In genomic region chr14:14054386-14054785, GRCm38 (mm10) we compare ENCODE assay signal across 8 mouse cellular contexts.
A peak's percentile ranks its signal among the peaks of the same experiment; 100 is the strongest.
DNase-seq lines count a peak whose midpoint lies in the region; ATAC-seq and TF ChIP-seq lines count a peak whose summit lies in the region.

No protein-coding gene starts in this region.

- no peaks in the 10 kb centered on the region for H3K9me3 ChIP-seq in hindbrain, embryonic 11.5 days (ENCODE audit: control insufficient read depth, low read length)
- H3K9me3 ChIP-seq in hindbrain, embryonic 10.5 days = peaks cover 4% of the 10 kb centered on the region; the same call in 1 of the 2 replicates
- H3K9me3 ChIP-seq in CH12.LX (replicated peaks; ENCODE audit: low read length) = no peaks in the 10 kb centered on the region
- H3K9me3 ChIP-seq in liver, embryonic 14.5 days (ENCODE audit: control insufficient read depth, low read length) = no peaks in the 10 kb centered on the region

- DNase-seq in hindbrain, embryonic 11.5 days (ENCODE audit: low spot score) = peak; percentile 39
- no peak for DNase-seq in hindbrain, embryonic 10.5 days (ENCODE audit: low spot score)
- DNase-seq in CH12.LX (ENCODE audit: extremely low read depth) = peak; percentile 45
- peak; percentile 58 for DNase-seq in embryo, embryonic 10.5 days (ENCODE audit: low spot score)
- DNase-seq in liver, embryonic 14.5 days (ENCODE audit: low read depth in 3 of 3, low spot score in 3 of 3) = no peak
- peak; percentile 61 for DNase-seq in thymus, postnatal 0 days (ENCODE audit: low spot score)
- DNase-seq in ovary, postnatal 10 days (ENCODE audit: low spot score) = no peak
- no peak for DNase-seq in spleen, postnatal 10 days (ENCODE audit: low spot score in 2 of 2)

- TF ChIP-seq CTCF in CH12.LX (conservative IDR thresholded peaks at IDR 0.05 in 1 of 2, IDR thresholded peaks at IDR 0.05 in 1 of 2; ENCODE audit: low read depth in 2 of 2, low read length in 2 of 2) = peak; percentile 41 to 67; a peak in 3 of 4 replicates
- peak; percentile 46 for TF ChIP-seq CTCF in liver, embryonic 14.5 days (IDR thresholded peaks at IDR 0.05; ENCODE audit: low read depth)

- in situ Hi-C loops in CH12.LX (cut with MboI; ENCODE audit: low pct_ligation_motif_present, low pct_unique_long_range_greater_than_20kb, low sequenced_read_pairs) = no loop called here

- no peak for TF ChIP-seq EP300 in CH12.LX (IDR thresholded peaks at IDR 0.05; ENCODE audit: low read length)
- TF ChIP-seq EP300 in liver, embryonic 14.5 days (IDR thresholded peaks at IDR 0.05; ENCODE audit: low read depth) = no peak

- H3K9ac ChIP-seq in hindbrain, embryonic 11.5 days (ENCODE audit: low read depth, low read length) = no peak overlapping the region
- H3K9ac ChIP-seq in CH12.LX (ENCODE audit: insufficient read depth, low read depth) = no peak overlapping the region
- no peak overlapping the region for H3K9ac ChIP-seq in liver, embryonic 14.5 days (replicated peaks)

- H3K36me3 ChIP-seq in hindbrain, embryonic 11.5 days (ENCODE audit: control insufficient read depth, insufficient read depth, low read length) = no peaks in the 10 kb centered on the region
- peaks cover 47% of the 10 kb centered on the region for H3K36me3 ChIP-seq in hindbrain, embryonic 10.5 days
- H3K36me3 ChIP-seq in CH12.LX (replicated peaks in 1 of 2; ENCODE audit: control insufficient read depth in 1 of 2, insufficient read depth in 1 of 2, low read length in 1 of 2) = peaks cover 6 to 52% of the 10 kb centered on the region in 2 experiments
- H3K36me3 ChIP-seq in liver, embryonic 14.5 days (replicated peaks; ENCODE audit: control insufficient read depth, insufficient read depth, low read depth) = no peaks in the 10 kb centered on the region

- H3K27me3 ChIP-seq in hindbrain, embryonic 11.5 days (ENCODE audit: control insufficient read depth, insufficient read depth, low read length) = no peaks in the 10 kb centered on the region
- no peaks in the 10 kb centered on the region for H3K27me3 ChIP-seq in hindbrain, embryonic 10.5 days (ENCODE audit: insufficient read depth, poor library complexity, severe bottlenecking)
- no peaks in the 10 kb centered on the region for H3K27me3 ChIP-seq in CH12.LX (replicated peaks)
- H3K27me3 ChIP-seq in liver, embryonic 14.5 days (ENCODE audit: control insufficient read depth, insufficient read depth, low read length) = no peaks in the 10 kb centered on the region

- no peak overlapping the region for H3K4me2 ChIP-seq in hindbrain, embryonic 11.5 days (replicated peaks; ENCODE audit: low read depth, low read length)
- no peak overlapping the region for H3K4me2 ChIP-seq in CH12.LX (ENCODE audit: insufficient read depth, low read depth, poor library complexity, severe bottlenecking)
- no peak overlapping the region for H3K4me2 ChIP-seq in liver, embryonic 14.5 days (ENCODE audit: low read depth)

- peak; percentile 59; the same call in 1 of the 2 replicates for ATAC-seq in hindbrain, embryonic 11.5 days (ENCODE audit: low FRiP score)
- no peak for ATAC-seq in liver, embryonic 14.5 days (ENCODE audit: insufficient read depth)

- no peak for TF ChIP-seq POLR2A in CH12.LX (IDR thresholded peaks at IDR 0.05; ENCODE audit: low read depth, low read length)

- H3K27ac ChIP-seq in hindbrain, embryonic 11.5 days (ENCODE audit: low read depth, low read length) = no peak overlapping the region
- H3K27ac ChIP-seq in hindbrain, embryonic 10.5 days = no peak overlapping the region
- H3K27ac ChIP-seq in CH12.LX (ENCODE audit: insufficient read depth, low read depth) = no peak overlapping the region
- no peak overlapping the region for H3K27ac ChIP-seq in liver, embryonic 14.5 days

- no peak overlapping the region for H3K4me3 ChIP-seq in hindbrain, embryonic 11.5 days (ENCODE audit: low read depth, low read length)
- H3K4me3 ChIP-seq in hindbrain, embryonic 10.5 days = no peak overlapping the region
- no peak overlapping the region for H3K4me3 ChIP-seq in CH12.LX (replicated peaks in 1 of 3; ENCODE audit: low read depth in 2 of 3, low read length in 2 of 3, poor library complexity in 1 of 3)
- H3K4me3 ChIP-seq in liver, embryonic 14.5 days (ENCODE audit: insufficient read depth in 1 of 2, low read depth in 2 of 2, low read length in 2 of 2) = no peak overlapping the region

- WGBS in hindbrain, embryonic 11.5 days = 94% methylated on average over 2 of the region's 2 CpGs
- WGBS in hindbrain, embryonic 10.5 days = 94% methylated on average over 2 of the region's 2 CpGs
- 88% methylated on average over 2 of the region's 2 CpGs for WGBS in liver, embryonic 14.5 days (ENCODE audit: insufficient replicate concordance)

- H3K4me1 ChIP-seq in hindbrain, embryonic 11.5 days (replicated peaks; ENCODE audit: control insufficient read depth, insufficient read depth, low read length) = no peaks in the 10 kb centered on the region
- H3K4me1 ChIP-seq in hindbrain, embryonic 10.5 days (replicated peaks) = no peaks in the 10 kb centered on the region
- 0 out of 4 replicates have a peak, but pooled peaks cover 0 to 4% of the 10 kb centered on the region in 2 experiments for H3K4me1 ChIP-seq in CH12.LX (ENCODE audit: control insufficient read depth in 1 of 2, insufficient read depth in 2 of 2)
- H3K4me1 ChIP-seq in liver, embryonic 14.5 days (replicated peaks; ENCODE audit: control insufficient read depth in 2 of 2, insufficient read depth in 2 of 2, low read length in 1 of 2) = no peaks in the 10 kb centered on the region

- dilution Hi-C loops in CH12.LX (cut with MboI; ENCODE audit: extremely low pct_ligation_motif_present, extremely low pct_unique_long_range_greater_than_20kb, low sequenced_read_pairs) = no loop called here

- no peaks in the 10 kb centered on the region for H3K79me2 ChIP-seq in CH12.LX (replicated peaks; ENCODE audit: control insufficient read depth, extremely low read depth, insufficient read depth, poor library complexity, severe bottlenecking)

- peak; percentile 47 for TF ChIP-seq RAD21 in CH12.LX (IDR thresholded peaks at IDR 0.05; ENCODE audit: low read depth, low read length)

TF ChIP-seq in CH12.LX, 34 proteins besides CTCF, POLR2A, EP300 and RAD21:
- TF ChIP-seq SMC3 (IDR thresholded peaks at IDR 0.05; ENCODE audit: low read depth, low read length) = peak; percentile 47
- no peak for TF ChIP-seq TBP (conservative IDR thresholded peaks at IDR 0.05; ENCODE audit: low read depth, low read length)

Comparison
In these comparisons a context has a peak if more than half of its experiments do, and no peak if none do; other contexts are left out.
1. DNase-seq: peak in hindbrain, embryonic 11.5 days (single experiment), CH12.LX (single experiment), embryo, embryonic 10.5 days (single experiment) and thymus, postnatal 0 days (single experiment); none in hindbrain, embryonic 10.5 days (single experiment), liver, embryonic 14.5 days (0 of 3), ovary, postnatal 10 days (single experiment) and spleen, postnatal 10 days (0 of 2).